Mouse (Mus musculus) myocyte (in vitro differentiated cells): ENCODE results near the gene Ndufa3. TPM values are rescaled to one million over a fixed set of nuclear protein-coding genes. Genes with fewer than 3 reads are reported as not detected.
A peak's percentile ranks its signal among the peaks of the same experiment; 100 is the strongest.

Source experiments
- H3K27me3 ChIP-seq: one replicate; pipeline ENCODE4 v1.6.1; 2011; ENCODE audit not compliant: control insufficient read depth, insufficient read depth, insufficient read length
- H3K36me3 ChIP-seq: one replicate; pipeline ENCODE4 v1.6.1; 2011; ENCODE audit not compliant: control insufficient read depth, insufficient read depth
- H3K4me2 ChIP-seq: one replicate; pipeline ENCODE4 v1.6.1; 2011; ENCODE audit warnings: low read depth, control low read depth
- H3K4me3 ChIP-seq: one replicate; pipeline ENCODE4 v1.5.1; 2011; ENCODE audit warnings: mild to moderate bottlenecking, control low read depth, moderate library complexity
- H3K79me2 ChIP-seq: one replicate; pipeline ENCODE4 v1.6.1; 2011; ENCODE audit not compliant: control insufficient read depth, insufficient read depth
- H3ac ChIP-seq: one replicate; pipeline ENCODE4 v1.6.1; 2011; ENCODE audit not compliant: control insufficient read depth, insufficient read length
- CEBPB ChIP-seq: IDR thresholded peaks from 2 replicates; pipeline ENCODE4 v1.6.1; 2011; ENCODE audit warnings: mild to moderate bottlenecking, moderate library complexity; ENCODE audit not compliant: poor library complexity, insufficient read depth, severe bottlenecking
- E2F4 ChIP-seq: IDR thresholded peaks from one replicate; pipeline ENCODE4 v1.6.1; 2011; ENCODE audit warnings: mild to moderate bottlenecking, control low read depth, moderate library complexity; ENCODE audit not compliant: insufficient read depth
- MAX ChIP-seq: IDR thresholded peaks from one replicate; pipeline ENCODE4 v1.6.1; 2011; ENCODE audit warnings: low read depth, mild to moderate bottlenecking, control low read depth
- MYOD1 ChIP-seq, 3 experiments: IDR thresholded peaks; one replicate each; pipeline ENCODE4 v1.6.1; 2011; ENCODE audit warnings: control low read depth in 2 of 3, low read depth in 2 of 3, mild to moderate bottlenecking in 2 of 3, moderate library complexity in 1 of 3; ENCODE audit not compliant: insufficient read length in 2 of 3, control insufficient read depth in 1 of 3
- MYOG ChIP-seq, 3 experiments: IDR thresholded peaks; one replicate each; pipeline ENCODE4 v1.6.1; 2011; ENCODE audit warnings: control low read depth in 2 of 3, low read depth in 2 of 3, mild to moderate bottlenecking in 2 of 3; ENCODE audit not compliant: insufficient read length in 2 of 3, control insufficient read depth in 1 of 3, insufficient read depth in 1 of 3
- POLR2A ChIP-seq: IDR thresholded peaks from one replicate; pipeline ENCODE4 v1.6.1; 2011; ENCODE audit warnings: low read depth, mild to moderate bottlenecking, control low read depth, moderate library complexity; ENCODE audit not compliant: insufficient read length
- POLR2AphosphoS2 ChIP-seq: IDR thresholded peaks from one replicate; pipeline ENCODE4 v1.6.1; 2011; ENCODE audit warnings: low read depth, control low read depth; ENCODE audit not compliant: insufficient read length
- REST ChIP-seq: IDR thresholded peaks from one replicate; pipeline ENCODE4 v1.6.1; 2011; ENCODE audit warnings: mild to moderate bottlenecking, control low read depth, moderate library complexity; ENCODE audit not compliant: insufficient read depth, insufficient read length
- SRF ChIP-seq: IDR thresholded peaks from one replicate; pipeline ENCODE4 v1.6.1; 2011; ENCODE audit warnings: low read depth; ENCODE audit not compliant: control insufficient read depth, insufficient read length
- TCF12 ChIP-seq: IDR thresholded peaks from one replicate; pipeline ENCODE4 v1.6.1; 2011; ENCODE audit warnings: mild to moderate bottlenecking, control low read depth; ENCODE audit not compliant: poor library complexity, insufficient read depth, severe bottlenecking
- TCF3 ChIP-seq: IDR thresholded peaks from one replicate; pipeline ENCODE4 v1.6.1; 2011; ENCODE audit warnings: low read depth, control low read depth; ENCODE audit not compliant: insufficient read length
- USF1 ChIP-seq: IDR thresholded peaks from one replicate; pipeline ENCODE4 v1.6.1; 2011; ENCODE audit warnings: low read depth, mild to moderate bottlenecking, control low read depth, moderate library complexity
- polyA plus RNA-seq: library from polyadenylated mRNA; unstranded; fragments of >200 nt; fragmentation: generic; extraction: Trizol; gene quantifications from one replicate; pipeline ENCODE4 v1.2.1, GENCODE M21; 2012; ENCODE audit warnings: missing spikeins

Ndufa3 gene
- polyA plus RNA-seq, 1 experiment, result 537 TPM

DNA sequence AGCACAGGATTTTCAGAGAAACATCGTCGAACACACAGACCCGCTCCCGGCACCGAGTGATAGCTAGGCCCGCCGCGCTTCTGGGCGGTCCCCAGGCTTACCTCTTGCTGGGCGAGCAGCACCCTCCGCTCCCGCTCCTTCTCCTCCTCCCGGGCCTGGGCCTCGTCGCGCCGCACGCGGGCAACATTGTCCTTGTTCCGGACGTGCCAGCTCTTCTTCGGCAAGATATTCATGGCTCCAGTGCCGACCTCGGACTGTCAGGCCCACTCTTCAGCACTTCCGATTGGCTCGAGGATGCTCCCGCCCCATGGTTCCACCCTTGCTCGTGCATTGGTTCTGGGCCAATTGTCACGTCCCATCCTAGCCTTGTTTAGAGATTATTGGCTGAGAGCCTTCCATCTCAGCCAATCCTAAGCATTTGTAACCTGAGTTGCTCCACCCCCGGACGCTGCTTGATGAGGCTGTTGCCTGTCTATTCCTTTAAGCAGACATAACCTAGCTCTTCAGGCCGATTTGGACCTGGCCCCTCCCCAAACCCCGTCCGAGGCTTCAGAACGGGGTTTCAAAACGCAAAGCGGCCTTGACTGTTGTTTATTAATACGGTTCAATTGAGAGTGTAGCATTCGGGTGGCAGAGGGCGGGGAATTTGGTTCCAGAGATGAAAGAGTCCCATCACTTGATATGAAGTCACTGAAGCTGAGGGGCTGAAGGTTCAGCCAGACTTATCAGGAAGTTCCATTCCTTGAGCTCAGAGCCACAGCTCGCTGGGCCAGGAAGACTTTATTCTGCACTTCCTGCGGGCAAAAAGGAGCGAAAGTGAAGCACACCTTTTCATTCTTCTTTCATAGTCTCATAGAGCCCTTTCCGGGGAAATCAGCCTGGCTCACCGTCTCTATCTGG, 48.3 kb downstream of the Ndufa3 start, which contains the start of gene Leng1:
Leng1 (minus strand) TSS at position 626 of the 900 bp plus-strand sequence.
- Histone ChIP-seq H3ac (peak within 1 kb of the TSS; percentile 3), H3K27me3 (no peaks in the 10 kb centered on the region), H3K36me3 (peaks cover 15% of the 10 kb centered on the region), H3K4me2 (peak within 1 kb of the TSS; percentile 90), H3K4me3 (peak within 1 kb of the TSS; percentile 45), H3K79me2 (peaks cover 13% of the 10 kb centered on the region)
- TF ChIP-seq POLR2A (peak; percentile 95), E2F4 (no peak), SRF (peak; percentile 50), USF1 (no peak), TCF3 (no peak), POLR2AphosphoS2 (peak; percentile 97), MYOD1 (IDR thresholded peaks at IDR 0.05; ENCODE audit: control insufficient read depth in 1 of 3, insufficient read length in 2 of 3, low read depth in 2 of 3) (no peak), MAX (no peak), CEBPB (no peak), REST (no peak), MYOG (IDR thresholded peaks at IDR 0.05; ENCODE audit: control insufficient read depth in 1 of 3, insufficient read depth in 1 of 3, insufficient read length in 2 of 3, low read depth in 2 of 3) (no peak)

DNA sequence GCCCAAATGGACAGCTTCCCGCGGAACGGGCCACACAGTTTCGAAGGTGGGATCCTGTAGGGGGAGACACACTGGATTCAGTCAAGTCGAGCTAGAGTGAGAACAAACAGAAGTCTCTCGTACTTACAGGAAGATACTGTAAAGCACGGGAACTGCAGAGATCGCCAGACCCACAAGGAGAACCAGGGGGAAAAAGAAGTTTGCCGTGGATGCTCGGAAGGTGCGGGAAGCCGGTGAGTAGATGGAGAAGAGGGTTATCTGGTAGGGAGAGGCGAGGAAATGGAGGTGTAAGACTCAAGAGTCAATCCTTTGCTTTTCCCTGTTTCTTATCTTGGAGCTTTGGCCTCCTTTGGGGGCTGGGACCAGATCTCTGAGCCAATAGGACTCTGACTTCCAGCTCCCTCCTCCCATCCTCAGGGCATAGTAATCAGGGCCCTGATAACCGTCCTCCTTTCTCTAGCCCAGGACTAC, 49.8 kb downstream of the Ndufa3 start:
- no peak for TF ChIP-seq REST
- no peak for TF ChIP-seq POLR2AphosphoS2
- TF ChIP-seq TCF12, result no peak
- TF ChIP-seq MYOD1 (IDR thresholded peaks at IDR 0.05; ENCODE audit: control insufficient read depth in 1 of 3, insufficient read length in 2 of 3, low read depth in 2 of 3), result no peak
- TF ChIP-seq POLR2A, result no peak
- no peak for TF ChIP-seq E2F4
- TF ChIP-seq TCF3, result no peak
- TF ChIP-seq CEBPB, result no peak
- Histone ChIP-seq H3K27me3 (no peaks in the 10 kb centered on the region), H3K79me2 (peaks cover 13% of the 10 kb centered on the region), H3K4me2 (no peak overlapping the region), H3K36me3 (peaks cover 9% of the 10 kb centered on the region), H3K4me3 (no peak overlapping the region), H3ac (no peak overlapping the region)

Other genes with a start within 250 kb of the Ndufa3 start
- gene Cacng8, start 226.7 kb upstream of the Ndufa3 start, polyA plus RNA-seq, result 0.18 TPM
- 15.0 TPM for gene Cacng6, start 193.2 kb upstream of the Ndufa3 start, polyA plus RNA-seq
- gene Tarm1, start 114.7 kb upstream of the Ndufa3 start, polyA plus RNA-seq, result 0.04 TPM
- not detected for gene Oscar, start 1.2 kb upstream of the Ndufa3 start, polyA plus RNA-seq
- 27.2 TPM for gene Tfpt, start 12.6 kb downstream of the Ndufa3 start, polyA plus RNA-seq
- 54.8 TPM for gene Prpf31, start 12.6 kb downstream of the Ndufa3 start, polyA plus RNA-seq
- gene Cnot3, start 27.9 kb downstream of the Ndufa3 start, polyA plus RNA-seq, result 49.0 TPM
- gene Leng1, start 48.5 kb downstream of the Ndufa3 start, polyA plus RNA-seq, result 9.5 TPM
- gene Tmc4, start 60.2 kb downstream of the Ndufa3 start, polyA plus RNA-seq, result 1.2 TPM
- 93.9 TPM for gene Tsen34, start 75.5 kb downstream of the Ndufa3 start, polyA plus RNA-seq
- 29.9 TPM for gene Mboat7, start 76.2 kb downstream of the Ndufa3 start, polyA plus RNA-seq
- 2,199 TPM for gene Rps9, start 86.6 kb downstream of the Ndufa3 start, polyA plus RNA-seq
- 0.01 TPM for gene Pirb, start 103.0 kb downstream of the Ndufa3 start, polyA plus RNA-seq
- gene Gm15448, start 208.3 kb downstream of the Ndufa3 start, polyA plus RNA-seq, result not detected
- not detected for gene Pira2, start 227.7 kb downstream of the Ndufa3 start, polyA plus RNA-seq